9 mouse cellular contexts compared by ENCODE assay signal in genomic region chr6:133904501-133904900, GRCm38 (mm10). TPM values are rescaled to one million over a fixed set of nuclear protein-coding genes. Genes with fewer than 3 reads are reported as not detected.
A peak's percentile ranks its signal among the peaks of the same experiment; 100 is the strongest.
DNase-seq lines count a peak whose midpoint lies in the region; ATAC-seq lines count a peak whose summit lies in the region.
"Had no signal": no experiment of that assay in that cellular context is flagged by ENCODE, and none has a peak within 500 bp of the region (broad histone marks: within the 10 kb centered on the region; RNA-seq: fewer than 3 reads in every experiment).

No protein-coding gene starts in this region.

- peak; percentile 100 for ATAC-seq in common myeloid progenitor, adult 5-6 weeks (replicated peaks; ENCODE audit: low read depth, poor library complexity, severe bottlenecking)
- ATAC-seq in kidney, embryonic 16.5 days (ENCODE audit: low FRiP score, low TSS enrichment), result no peak

- H3K9me3 ChIP-seq in kidney, embryonic 16.5 days (ENCODE audit: low read length), result no peaks in the 10 kb centered on the region
- H3K9me3 ChIP-seq: lung, embryonic 15.5 days had no signal

- no peak overlapping the region for H3K4me3 ChIP-seq in kidney, embryonic 16.5 days (ENCODE audit: low read length)
- H3K4me3 ChIP-seq: lung, embryonic 15.5 days had no signal

- no peaks in the 10 kb centered on the region for H3K36me3 ChIP-seq in kidney, embryonic 16.5 days (ENCODE audit: insufficient read depth, low read length)
- H3K36me3 ChIP-seq: lung, embryonic 15.5 days had no signal

- H3K4me2 ChIP-seq in kidney, embryonic 16.5 days (replicated peaks; ENCODE audit: low read depth, low read length), result no peak overlapping the region
- H3K4me2 ChIP-seq: lung, embryonic 15.5 days had no signal

- peak; percentile 5 to 23 for DNase-seq in heart, postnatal 10 days
- no peak for DNase-seq in heart, adult 9 months (ENCODE audit: low spot score in 2 of 2)
- DNase-seq in right cerebral cortex, adult 2 months (ENCODE audit: low spot score in 2 of 2), result peak; percentile 3 to 4
- no peak for DNase-seq in right cerebral cortex, postnatal 25 days
- DNase-seq in retina, embryonic 14.5 days (ENCODE audit: low spot score), result peak; percentile 76
- DNase-seq in urinary bladder, postnatal 4 days (ENCODE audit: low spot score in 2 of 2), result no peak

- H3K27ac ChIP-seq in kidney, embryonic 16.5 days (ENCODE audit: low read length), result no peak overlapping the region
- H3K27ac ChIP-seq: lung, embryonic 15.5 days had no signal

- 30% methylated on average over 5 of the region's 5 CpGs for WGBS in kidney, embryonic 16.5 days

- intact Hi-C loops in heart, postnatal 10 days (cut with DNase I), result loop anchor here (1.0 to 2.0 kb wide), 3 partner anchors 56 to 499 kb away; no protein-coding TSS in a partner anchor

- H3K27me3 ChIP-seq in kidney, embryonic 16.5 days (ENCODE audit: insufficient read depth, low read length), result no peaks in the 10 kb centered on the region
- H3K27me3 ChIP-seq: lung, embryonic 15.5 days had no signal

- no peak overlapping the region for H3K9ac ChIP-seq in kidney, embryonic 16.5 days (replicated peaks; ENCODE audit: low read length)
- H3K9ac ChIP-seq: lung, embryonic 15.5 days had no signal

- H3K4me1 ChIP-seq in kidney, embryonic 16.5 days (ENCODE audit: insufficient read depth, low read length), result no peaks in the 10 kb centered on the region
- H3K4me1 ChIP-seq: lung, embryonic 15.5 days had no signal

RNA-seq across cellular contexts. Expression of gene Kap, which starts 50.9 kb away (rescaled TPM):
- total RNA-seq in heart, postnatal 10 days (2021), result not detected
- not detected in 2 replicates for total RNA-seq in common myeloid progenitor, adult 5-6 weeks (2017)
- 1.7 and 3.8 TPM in 2 replicates for polyA plus RNA-seq in kidney, embryonic 16.5 days (2015; fragmentation: Nextera tagmentation; extraction: Ambion mirVana)
- polyA plus RNA-seq: lung, embryonic 15.5 days had no signal

Comparison
In these comparisons a context has a peak if more than half of its experiments do, and no peak if none do; other contexts are left out.
1. DNase-seq: peak in heart, postnatal 10 days (2 of 2), right cerebral cortex, adult 2 months (2 of 2) and retina, embryonic 14.5 days (single experiment); none in heart, adult 9 months (0 of 2), right cerebral cortex, postnatal 25 days (single experiment) and urinary bladder, postnatal 4 days (0 of 2).